Mouse (Mus musculus): ENCODE results near the gene Olfr20.

Gene Olfr20

DNA sequence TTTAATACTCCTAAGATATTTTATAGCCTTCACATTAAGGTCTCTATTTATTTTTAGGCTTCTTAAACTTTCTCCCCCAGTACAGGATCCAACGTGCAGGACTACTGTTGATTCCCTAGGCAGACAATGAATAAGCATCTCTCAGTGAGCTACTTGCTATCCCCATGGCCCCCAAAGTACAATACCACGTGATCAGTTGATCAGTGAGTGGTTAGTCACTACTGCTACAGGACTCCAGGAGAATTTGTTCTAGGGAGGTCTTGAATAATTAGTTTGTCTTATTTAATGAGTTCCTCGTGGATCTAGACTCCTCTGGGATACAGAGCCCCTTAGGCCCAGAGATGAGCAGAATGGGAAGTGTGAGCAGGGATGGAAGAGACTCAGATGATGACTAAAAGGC, at the start of gene Olfr20:
Olfr20 (plus strand) TSS at position 301 of the 400 bp plus-strand sequence.
- 41% methylated on average over 3 of the region's 3 CpGs for WGBS

DNA sequence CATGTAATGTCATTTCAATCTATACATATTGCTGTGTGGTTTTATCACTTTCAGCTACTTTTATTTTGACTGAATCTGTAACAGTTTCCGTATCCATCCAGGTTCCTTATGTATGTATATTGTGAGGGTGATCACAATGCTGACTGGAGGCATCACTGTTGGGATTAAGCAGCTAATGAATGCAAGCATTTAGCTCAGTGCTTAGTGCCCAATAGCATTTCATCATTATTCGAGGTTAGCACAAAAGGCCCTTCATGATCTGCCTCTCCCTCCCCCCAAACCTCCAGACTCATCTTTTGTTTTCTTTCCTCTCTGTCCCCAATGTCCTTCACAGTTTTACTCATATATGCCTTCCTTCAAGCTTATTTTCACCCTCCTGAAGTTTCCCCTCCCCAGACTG, 47.5 kb upstream of the Olfr20 start:
- 39% methylated on average over 2 of the region's 2 CpGs for WGBS

- WGBS: 53% methylated on average over 3 of the region's 3 CpGs
Measured at GRCm38 (mm10) chr11:73315961-73316360, 34.6 kb upstream of the Olfr20 start.

DNA sequence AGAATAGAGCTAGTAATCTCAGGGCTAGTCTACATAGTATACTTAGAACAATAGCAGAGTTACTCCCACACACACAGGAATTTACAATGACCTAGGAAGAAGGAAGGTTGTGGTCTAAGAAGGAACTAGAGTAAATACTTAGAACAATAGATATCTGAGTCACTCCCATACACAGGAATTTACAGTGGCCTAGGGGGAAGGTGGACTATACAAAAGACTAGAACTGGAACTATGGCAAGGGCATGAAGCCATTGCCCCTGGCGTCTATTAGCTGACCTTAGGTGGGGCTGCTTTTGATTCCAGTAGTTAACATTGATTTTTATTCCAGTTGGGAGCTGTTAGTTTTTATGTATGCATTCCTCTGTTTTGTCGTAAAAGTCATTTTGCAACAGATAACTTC, 32.0 kb upstream of the Olfr20 start:
- WGBS: 84% methylated on average over 2 of the region's 2 CpGs

GRCm38 (mm10) chr11:73321064-73321463, 29.5 kb upstream of the Olfr20 start:
- 93% methylated on average over 13 of the region's 13 CpGs for WGBS

DNA sequence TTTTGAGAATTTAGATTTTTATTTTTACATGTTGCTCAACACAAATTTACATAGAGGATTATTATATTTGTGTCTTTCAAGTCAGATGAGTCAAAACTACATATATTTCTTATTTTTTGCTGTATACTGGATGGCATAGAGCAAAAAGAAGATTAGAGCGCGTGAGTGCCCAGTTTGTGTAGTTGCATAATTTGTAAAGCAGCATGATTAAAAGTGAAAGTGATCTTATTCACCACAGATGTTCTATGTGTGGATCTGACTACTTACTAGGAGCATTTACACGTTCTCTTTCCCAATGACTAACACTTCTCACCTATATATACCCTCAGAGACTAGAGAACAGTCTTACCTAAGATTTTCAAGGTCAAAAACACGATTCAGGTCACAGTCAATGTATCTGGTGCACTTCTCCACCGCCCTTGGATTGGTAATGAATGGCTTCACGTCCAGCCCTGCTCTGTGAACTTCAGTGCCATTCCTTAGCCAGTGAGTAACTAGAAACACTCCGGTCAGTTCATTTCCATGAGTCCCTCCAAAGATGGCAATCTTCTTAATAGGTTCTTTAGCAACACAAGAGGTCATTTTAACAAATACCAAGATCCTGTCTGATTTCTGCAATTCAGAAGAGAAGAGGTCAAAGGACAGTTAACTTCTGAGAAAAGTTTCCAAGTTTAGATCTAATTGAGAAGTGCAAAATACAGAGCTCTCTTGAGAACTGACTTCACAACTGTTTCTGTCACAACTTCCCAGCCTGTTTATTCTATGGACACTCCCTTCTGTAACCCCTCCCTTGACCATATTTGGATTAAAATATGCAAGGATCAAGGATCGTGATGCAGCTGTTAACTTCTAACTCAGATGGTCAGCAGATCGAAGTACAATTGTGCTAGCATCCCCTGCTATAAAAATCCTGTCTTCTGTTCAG, 26.4 kb upstream of the Olfr20 start:
- 67% methylated on average over 9 of the region's 9 CpGs for WGBS

- WGBS: 58% methylated on average over 12 of the region's 12 CpGs
Measured at GRCm38 (mm10) chr11:73326485-73326886, 24.1 kb upstream of the Olfr20 start.

- 46% methylated on average over 4 of the region's 4 CpGs for WGBS
Measured at GRCm38 (mm10) chr11:73327361-73327760, 23.2 kb upstream of the Olfr20 start.

DNA sequence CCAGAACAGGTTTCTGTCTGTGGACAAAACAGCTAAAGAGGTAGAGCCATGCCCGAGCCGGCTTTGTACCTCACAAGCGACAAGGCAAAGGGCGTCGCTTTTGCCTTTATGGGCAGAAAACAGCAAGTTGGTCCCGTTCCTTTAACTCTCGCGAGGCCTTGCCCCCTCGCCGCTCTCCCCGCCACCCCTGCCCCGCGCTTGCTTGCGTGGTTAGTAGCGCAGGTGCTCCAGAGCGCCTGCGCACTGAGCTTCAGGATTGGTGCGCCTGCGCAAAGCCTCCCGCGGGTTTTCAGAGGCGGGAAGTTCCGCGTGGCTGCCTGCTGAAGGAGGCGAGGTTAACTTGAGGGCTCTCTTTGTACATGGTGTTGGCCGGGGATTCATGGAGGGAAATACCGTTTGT, 21.1 kb upstream of the Olfr20 start, which contains the start of the genes Aspa, Gm49340 and Spata22:
Aspa (minus strand) TSS at position 155 of the 400 bp plus-strand sequence.
Gm49340 (plus strand) TSS at position 300 of the 400 bp plus-strand sequence.
Spata22 (plus strand) TSS at position 300 of the 400 bp plus-strand sequence.
- 89% methylated on average over 27 of the region's 27 CpGs for WGBS

DNA sequence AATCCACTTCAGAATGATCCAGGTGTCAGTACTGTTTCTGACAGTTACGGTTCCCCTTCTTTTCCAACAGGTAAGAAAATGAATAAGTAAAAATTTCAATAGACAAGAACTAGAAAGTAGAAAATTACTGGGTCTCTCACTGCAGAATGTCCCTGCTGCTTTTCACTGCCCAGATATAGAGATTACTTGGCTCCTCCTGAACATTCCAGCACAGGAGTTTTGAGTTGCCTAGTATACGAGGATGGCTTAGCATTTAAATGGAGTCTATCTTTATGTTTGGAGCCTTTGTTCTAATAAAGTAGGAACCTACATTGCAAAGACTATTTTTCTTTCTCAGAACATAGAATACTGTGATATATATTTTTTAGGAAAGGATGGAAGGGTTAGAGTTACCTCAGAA, 17.2 kb upstream of the Olfr20 start:
- WGBS: 68% methylated on average over 2 of the region's 2 CpGs

DNA sequence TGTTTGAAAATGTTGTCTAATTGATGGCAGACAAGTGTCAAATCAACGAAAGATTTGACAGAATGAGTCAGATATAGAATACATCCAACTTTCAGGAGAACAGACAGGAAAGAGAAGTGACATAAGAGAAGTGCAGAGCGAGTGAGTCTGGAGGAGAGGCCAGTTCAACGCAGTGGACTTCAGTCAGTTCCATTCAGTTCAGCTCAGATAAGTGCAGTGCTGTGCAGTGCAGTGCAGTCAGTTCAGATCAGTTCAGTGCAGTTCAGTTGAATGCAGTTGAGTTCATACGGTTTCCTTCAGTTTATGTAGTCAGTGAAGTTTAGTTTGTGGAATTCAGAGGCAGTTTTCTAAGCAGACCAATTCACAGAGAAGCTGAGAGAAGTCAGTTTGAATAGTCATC, 13.7 kb upstream of the Olfr20 start:
- WGBS: 84% methylated on average over 4 of the region's 4 CpGs

GRCm38 (mm10) chr11:73370946-73371345, 20.4 kb downstream of the Olfr20 start, which contains the start of gene Olfr376:
TSS of gene Olfr376 (plus strand) at chr11:73371246.
- WGBS: 83% methylated on average over 2 of the region's 2 CpGs

- 73% methylated on average over 4 of the region's 4 CpGs for WGBS
Measured at GRCm38 (mm10) chr11:73395374-73395773, 44.8 kb downstream of the Olfr20 start.

DNA sequence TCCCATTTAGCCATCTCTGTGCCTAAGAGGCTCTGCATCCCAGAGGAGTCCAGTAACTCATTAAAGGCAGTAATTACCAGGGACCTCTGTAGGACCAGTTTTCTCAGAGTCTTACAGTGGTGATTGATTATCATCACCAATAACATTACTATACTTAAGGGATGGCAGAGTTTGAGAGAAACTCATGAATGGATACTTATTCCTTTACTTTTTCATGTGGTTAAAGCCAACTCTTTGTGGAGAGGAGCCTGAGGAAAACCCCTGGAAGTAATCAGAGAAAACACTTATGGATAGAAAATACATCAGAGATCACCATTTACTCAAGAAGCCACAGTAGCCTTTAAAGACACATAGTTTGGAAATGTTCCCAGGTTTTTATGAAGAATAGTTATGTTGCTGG, 48.9 kb downstream of the Olfr20 start, which contains the start of gene Olfr1:
Olfr1 (minus strand) TSS at position 101 of the 400 bp plus-strand sequence.

Measured in cerebral cortex, adult 2 months (tissue).